Mouse (Mus musculus) cerebellum, postnatal 25 days (tissue): Measurements from ENCODE around the gene Chd5.

Source experiments
- DNase-seq, 2 experiments: peaks; one replicate each; pipeline ENCODE4 v3.0.0; 2021; ENCODE audit warnings: mixed read lengths in 2 of 2

The Chd5 gene

DNA sequence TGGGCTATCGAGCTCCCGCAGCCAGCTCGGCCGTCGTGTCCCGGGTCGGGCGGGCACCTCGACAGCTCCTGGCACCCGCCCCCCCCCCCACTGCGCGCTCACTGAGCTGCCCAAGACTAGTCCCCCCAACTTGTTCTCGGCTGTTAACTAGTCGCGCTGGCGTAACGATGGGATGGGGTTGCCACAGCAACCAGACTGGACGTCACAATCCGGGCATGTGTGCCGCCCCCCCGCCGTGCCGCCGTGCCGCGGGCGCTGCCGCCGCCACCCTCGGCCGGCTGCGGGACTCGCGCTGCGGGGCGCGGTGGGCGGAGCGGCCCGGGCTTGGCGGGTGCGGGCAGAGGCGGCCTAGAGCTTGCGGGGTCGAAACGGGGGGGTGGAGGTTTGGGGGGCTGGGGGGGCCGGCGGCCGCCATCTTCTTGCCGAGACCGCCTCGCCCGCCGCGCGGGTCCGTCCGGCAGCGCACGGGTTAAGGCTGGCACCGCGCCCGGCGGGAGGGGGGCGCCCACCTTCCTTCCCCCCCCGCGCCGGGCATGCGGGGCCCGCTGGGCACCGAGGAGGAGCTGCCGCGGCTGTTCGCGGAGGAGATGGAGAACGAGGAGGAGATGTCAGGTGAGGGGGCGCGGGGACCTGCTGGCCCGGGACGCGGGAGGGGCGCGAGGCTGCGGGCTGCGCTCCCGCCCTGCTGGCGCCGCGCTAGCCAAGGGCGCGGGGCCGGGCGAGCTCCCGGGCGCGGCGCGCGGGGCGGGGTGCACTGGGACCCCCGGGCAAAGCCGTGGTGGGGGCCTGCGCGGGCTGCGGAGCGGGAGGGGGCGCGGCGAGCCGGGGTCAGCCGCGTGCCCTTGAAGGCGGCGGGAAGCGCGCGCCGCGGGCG is at the start of gene Chd5:
Gene Chd5, plus strand, starts transcription at position 233 of the 874 bp plus-strand sequence.
- DNase-seq, result peak; percentile 47 to 76

DNA sequence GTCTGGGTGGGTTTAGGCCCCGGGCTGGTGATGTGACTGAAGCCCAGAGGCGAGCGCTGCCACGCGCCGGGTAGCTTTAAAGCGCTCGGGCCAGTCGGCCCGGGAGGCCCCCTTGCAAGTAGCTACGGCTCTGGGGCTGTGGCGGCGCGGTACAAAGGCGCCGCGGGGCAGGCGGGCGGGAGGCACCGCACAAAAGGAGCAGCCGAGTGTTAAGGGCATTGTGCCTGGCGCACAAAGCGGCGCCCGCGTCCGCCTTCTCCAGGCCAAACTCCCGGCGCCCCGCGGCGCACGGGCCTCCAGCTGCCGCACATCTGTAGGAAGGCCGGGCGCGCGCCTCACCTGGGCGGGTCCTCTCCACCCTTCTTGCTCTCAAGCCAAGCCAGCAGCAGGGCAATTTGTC is 48.1 kb upstream of the Chd5 start:
- DNase-seq, result peak in 1 of 2 experiments; percentile 31

DNA sequence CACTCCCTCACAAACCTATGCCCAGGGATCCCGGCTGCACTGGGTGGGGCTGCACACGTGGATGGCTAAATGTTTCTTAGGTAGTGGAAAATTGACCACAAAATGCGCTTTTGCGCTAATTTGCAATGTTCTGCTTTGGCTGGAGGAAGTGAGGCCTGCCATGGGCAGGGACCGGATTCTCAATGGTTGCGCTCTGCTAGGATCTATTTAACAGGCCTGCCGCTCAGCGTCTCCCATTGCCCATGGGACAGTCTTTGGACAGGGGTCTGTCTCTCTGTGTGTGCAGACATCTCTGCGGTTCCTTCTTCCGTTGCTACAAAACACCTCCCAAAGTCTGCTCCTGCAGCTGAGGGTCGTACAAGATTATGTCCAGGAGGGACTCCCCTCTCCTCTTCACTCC is 47.5 kb upstream of the Chd5 start:
- no peak for DNase-seq

DNA sequence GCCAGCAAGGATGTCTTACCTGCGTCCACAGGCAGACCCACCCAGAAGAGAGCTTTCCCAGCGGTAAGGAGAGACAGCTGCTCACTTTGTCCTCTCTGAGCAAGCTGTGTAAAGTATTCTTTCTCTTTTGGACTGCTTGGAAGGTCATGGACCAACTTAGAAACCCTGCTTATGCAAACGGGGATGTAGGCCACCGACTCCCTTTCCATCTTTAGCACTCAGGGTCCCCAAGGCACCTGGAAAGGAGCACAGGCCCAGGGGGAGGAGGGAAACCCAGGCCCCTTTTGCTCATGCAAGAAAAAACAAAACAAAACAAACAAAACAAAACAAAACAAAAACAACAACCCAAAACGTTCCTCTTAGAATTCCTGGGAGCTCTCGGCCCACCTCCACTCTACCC is 46.9 kb upstream of the Chd5 start, which contains the start of gene Hes3:
Gene Hes3, minus strand, starts transcription at position 101 of the 400 bp plus-strand sequence.
- DNase-seq, result no peak

DNA sequence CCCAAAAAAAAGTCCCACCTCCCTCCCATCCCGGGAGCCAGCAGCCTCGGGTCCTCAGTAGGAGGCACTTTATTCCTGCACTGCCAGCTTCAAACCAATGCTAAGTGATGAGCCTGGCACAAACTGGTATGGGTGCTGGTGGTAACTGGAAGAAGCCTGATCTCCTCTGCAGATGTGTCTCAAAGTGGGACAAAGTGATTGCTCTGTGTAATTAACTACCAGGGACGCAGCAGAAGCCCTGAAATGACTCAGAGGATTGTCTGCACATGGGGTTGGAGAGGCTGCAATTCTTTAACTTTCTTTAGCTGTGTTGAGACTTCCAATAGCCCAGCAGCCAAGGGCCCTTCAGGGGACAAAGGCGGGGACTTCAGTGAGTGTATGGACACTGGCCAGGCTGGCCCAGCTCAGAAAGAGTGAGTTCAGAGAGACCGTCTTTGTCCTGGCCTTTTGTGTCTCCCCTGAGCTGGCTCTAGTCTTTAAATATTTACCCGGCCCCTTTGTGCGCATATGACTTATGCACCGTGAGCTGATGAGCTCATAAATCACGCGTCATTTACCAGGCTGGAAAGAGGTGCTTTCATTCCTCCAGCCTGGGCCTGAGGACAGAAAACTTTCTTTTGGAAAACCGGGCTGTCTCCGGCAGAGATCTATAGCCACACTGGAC is 46.2 kb upstream of the Chd5 start:
- no peak for DNase-seq

DNA sequence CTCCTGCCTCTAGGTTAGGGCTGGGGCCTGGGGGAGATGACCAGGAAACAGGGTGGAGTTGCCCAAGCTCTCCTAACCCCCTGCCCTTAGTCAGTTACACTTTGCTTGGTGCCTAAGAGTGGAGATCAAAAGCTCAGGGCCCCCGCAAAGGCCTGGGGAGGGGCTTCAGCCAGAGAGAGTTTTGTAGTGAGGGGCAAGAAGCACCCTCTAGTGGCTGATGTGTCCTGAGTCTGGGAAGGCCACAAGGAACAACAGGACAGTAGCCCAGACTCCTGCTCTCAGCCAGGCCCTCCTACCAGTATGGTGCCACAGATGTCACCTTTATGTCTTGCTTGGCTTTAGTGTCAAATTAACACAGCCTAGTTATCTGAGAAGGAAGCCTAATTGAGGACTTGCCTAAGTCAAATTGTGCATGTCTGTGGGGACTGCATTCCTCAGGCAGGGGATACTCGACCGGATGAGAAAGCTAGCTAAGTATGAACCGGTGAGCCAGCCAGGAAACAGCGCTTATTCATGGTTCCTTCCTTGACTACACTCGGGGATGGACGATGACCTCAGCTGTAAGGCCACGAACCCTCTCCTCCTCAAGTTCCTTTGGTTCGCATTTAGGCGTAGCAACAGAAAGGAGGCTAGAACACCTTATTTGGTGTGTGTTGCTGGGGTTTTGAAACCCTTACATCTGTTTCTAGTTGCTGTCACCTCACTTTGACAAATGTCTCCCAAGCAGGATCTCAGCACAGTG is 44.1 kb upstream of the Chd5 start:
- DNase-seq, result no peak

DNA sequence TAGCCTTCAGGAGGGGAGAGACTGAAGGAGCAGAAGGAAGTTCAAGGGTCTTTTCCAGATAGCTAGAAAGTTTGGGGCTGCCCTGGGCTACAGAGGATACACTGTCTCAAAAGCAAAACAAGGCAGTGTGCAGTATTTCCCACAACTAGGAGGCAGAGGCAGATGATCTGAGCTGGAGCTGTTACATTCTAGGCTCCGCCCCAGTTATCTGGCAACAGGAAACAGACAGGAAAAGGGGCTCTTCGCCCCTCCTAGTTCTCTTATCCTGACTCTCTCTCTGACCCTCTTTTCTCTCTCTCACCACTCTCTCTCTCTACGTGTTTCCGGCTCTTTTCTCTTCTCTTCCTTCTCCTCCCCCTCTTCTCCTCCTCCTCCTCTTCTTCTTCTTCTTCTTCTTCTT is 42.5 kb upstream of the Chd5 start:
- no peak for DNase-seq

DNA sequence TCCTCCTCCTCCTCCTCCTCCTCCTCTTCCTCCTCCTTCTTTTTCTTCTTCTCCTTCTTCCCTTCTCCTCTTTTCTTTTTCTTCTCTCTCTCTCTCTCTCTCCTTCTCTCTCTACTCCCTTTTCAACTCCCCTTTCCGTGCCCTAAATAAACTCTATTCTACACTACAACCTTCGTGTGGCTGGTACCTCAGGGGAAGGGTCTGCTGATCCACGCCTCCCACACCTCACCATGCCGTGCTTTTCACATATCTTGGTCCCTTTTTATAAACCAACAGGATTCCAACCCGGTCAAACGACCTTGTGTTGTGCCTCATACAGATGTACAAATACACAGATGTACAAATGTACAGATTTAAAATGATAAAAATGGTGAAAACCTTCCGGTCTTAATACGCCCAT is 42.1 kb upstream of the Chd5 start:
- no peak for DNase-seq

DNA sequence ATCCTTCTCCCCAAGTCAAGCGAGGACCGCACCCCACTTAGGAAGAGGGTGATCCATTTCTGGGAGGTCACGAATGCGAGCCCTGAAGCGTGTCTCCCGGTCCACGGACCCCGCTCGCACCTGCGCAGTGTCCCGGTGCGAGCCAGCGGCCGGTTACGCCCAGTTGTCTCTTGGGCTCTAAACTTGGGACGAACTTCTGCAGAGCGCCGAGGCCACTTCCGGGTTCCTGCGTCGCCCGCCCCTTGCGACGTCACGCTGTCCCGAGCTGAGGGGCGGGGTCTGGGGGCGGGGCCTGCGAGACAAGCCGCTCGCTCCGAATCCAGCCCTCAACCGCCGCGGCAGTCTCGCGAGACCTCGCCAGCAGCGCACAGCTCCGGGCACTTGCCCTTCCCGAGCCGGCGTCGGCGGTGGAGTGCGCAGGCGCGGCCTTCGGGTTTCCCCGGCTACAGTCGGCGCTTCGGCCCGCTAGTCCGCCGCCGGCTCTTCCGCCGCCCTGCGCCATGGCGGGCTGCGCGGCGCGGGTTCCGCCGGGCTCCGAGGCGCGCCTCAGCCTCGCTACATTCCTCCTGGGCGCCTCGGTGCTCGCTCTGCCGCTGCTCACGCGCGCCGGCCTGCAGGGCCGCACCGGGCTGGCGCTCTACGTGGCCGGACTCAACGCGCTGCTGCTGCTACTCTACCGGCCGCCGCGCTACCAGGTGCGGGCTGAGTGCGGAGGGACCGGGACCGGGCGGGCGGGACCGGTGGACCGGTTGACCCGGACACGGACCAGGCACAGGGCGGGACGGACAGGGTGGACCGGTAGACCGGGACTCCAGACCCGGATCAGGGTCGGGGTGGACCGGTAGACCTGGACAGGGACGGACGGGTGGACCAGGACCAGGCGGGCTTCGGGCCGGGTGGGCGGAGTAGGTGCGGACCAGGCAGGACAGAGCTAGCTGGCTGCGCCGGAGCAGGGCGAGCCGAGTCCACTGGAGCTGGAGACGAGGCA is 41.3 kb upstream of the Chd5 start, which contains the start of gene Icmt:
Gene Icmt, plus strand, starts transcription at position 354 of the 988 bp plus-strand sequence.
- peak; percentile 100 for DNase-seq

DNA sequence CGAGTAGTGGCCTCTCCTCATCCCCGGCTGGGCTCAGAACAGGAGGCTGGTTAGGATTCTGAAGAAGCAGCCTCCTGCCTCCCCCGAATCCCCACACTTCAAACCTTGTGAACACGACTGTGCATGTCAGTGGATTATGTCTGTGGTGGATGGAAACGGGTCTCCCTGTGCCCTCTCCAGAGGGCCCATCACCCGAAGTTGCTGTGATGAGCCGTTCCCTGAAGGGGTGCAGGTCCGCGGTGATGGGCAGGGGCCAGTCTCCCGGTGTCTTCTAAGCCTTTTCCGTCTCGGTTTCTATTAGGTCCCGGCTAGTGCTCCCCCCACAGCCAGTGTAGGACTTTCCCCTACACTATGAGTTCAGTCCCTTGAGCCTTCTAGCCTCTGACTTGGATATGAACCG is 39.6 kb upstream of the Chd5 start:
- no peak for DNase-seq

DNA sequence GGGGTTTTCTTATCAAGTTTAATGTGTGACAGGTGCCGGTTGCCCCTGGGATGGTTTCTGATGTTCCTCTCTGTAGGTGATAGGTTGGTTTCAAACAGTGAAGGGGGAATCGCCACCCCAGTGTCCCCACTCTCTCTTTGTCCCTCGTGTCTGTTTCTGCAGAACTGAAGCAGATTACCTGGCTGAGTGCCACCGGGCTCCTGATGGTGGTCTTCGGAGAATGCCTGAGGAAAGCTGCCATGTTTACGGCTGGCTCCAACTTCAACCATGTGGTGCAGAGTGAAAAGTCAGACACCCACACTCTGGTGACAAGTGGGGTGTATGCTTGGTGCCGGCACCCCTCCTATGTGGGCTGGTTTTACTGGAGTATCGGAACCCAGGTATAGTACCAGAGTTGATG is 38.1 kb upstream of the Chd5 start:
- no peak for DNase-seq

DNA sequence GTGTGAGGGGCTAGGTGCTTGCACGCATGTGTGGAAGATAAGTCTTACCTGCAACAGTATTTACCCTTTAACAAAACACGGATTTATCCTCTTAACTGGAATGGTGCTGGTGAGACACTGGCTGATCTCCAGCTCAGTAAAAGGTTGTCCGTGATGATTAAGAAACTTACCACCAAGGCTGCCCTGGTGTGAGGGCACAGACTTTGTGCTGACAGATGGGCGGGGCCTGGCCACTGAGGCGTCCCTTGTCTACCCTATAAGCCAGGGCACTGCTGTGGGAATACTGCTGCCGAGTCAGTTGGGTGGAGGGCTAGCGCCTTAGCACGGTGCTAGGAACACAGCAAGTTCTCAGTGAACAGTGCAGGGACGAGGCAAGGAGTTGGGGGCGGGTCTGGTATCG is 36.4 kb upstream of the Chd5 start:
- DNase-seq, result no peak

DNA sequence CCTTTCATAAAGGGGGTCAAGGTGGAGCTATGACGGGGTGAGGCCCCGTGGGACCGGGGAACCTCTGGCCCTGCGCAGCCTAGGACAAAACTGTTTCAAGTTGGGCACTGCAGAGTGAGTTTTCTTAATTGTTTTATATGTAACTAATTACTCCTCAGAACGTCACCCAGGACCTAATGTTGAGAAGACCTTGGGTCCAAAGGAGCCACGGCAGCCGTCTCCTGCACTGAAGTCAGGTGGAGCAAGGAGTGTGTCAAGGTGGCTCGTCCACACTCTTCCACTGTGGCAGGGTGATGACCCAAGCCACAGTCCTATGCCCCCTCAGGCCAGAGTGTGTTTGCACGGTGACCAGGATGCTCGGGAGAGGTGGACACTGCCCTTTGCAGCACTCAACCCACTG is 35.3 kb upstream of the Chd5 start:
- no peak for DNase-seq

DNA sequence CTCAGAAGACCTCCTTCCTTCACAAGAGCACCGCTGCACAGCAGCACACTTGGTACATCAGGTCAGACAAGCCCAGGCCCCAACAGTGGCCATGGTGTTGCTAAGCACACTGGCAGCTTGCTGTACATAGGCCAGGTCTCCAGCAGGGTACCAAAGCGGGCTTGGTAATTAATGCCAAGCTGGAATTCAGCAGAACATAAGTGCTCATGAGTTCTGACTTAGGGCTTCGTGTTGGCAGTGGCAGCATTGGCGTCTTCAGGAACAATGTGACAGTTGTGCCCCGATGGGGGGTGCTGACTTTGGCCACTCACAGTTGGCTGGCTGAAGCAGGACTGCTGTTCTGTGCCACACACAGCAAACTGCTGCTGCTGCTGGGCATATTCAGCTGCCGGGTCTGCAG is 33.8 kb upstream of the Chd5 start:
- DNase-seq, result peak in 1 of 2 experiments; percentile 48

DNA sequence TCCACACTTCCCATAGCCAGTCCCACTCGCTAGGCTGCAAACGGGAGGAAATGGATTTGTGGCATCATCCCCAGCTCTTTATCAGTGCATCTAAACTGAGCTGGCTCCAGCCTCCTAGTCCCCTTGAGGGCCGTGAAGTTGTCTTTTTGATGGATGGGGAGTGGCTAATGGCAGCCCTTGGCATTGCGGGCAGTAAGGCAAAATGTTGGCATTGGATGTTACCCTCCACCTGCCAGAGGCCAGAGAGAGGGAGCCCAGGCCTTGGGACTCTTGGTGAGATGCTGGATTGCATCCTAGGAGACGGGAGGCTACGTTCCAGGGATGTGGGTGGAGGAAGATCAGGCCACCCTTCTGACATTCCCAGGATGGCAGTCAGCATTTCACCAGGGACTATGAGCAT is 32.5 kb upstream of the Chd5 start:
- DNase-seq, result no peak

DNA sequence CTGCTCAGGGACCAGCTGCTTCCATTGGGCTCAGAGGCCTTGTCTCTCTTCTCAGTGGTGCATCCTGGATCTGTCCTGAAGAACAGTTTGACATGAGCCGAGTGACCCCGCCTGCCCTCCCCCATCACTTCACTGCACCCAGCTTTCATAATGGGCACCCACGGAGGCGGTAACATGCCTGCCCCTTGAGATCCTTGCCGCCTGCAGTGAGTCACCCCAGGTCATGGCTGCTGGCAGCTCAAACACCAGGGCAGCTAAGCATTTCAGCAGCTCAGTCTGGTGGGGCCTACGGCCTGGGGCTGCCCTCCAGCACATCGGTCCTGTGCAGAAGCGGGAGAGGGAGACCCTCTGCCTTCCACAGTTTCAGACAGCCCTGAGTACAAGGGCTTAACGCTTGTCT is 30.9 kb upstream of the Chd5 start:
- no peak for DNase-seq

DNA sequence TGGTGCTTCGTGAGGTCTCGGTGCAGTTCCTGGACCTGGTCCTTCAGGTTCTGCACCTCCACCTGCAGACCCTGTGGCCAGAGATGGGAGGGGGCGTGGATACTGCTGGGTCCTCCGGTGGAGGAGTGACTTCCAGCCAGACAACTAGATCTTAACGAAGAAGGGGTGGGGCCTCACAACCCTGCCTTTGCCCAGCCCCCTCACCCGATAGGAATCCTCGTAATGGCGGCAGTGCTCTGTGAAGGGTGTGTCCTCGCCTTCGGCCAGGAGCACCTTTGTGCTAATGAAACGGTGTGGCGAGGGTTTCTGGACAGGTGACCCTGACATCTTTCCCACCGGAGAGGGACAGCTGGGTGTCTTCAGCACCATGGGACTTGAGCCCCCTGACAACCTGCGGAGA is 26.3 kb upstream of the Chd5 start:
- no peak for DNase-seq

DNA sequence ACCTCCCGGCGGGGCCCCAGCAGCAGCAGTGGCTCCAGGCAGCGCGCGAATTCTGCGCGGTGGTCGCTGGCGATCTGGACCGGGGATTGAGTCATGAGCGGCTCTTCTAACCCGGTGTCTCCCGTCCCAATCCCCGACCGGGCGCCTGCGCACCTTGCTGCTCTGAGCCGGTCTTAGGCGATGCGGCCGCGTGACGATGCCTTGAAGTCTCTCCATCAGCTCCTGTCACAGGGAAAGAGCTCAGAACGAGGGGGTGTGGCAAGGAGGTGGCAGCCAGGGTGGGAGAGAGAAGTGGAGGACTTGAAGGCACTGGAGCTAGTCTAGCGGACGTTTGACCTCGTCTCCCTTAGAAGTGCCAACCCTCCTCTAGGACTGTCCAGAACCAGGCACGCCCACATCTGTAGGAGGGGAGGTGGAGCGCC is 25.2 kb upstream of the Chd5 start:
- peak; percentile 27 to 32 for DNase-seq

DNA sequence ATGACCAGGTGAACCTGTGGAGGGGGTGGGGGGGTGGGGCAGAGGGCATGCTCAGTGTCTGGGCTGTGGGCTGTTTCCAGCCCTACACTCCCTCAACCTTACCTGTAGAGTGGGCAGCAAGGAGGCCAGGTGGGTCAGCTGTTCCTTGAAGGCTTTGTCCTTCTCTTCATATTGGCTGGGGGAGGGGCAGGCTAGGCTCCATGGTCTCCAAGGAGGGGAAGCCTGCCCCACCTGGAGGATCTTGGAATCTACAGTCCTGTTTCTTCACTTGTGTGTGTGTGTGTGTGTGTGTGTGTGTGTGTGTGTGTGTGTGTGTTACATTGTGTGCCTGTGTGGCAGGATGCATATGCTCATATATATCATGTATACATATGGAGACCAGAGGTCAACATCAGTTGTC is 24.5 kb upstream of the Chd5 start:
- DNase-seq, result peak in 1 of 2 experiments; percentile 42

DNA sequence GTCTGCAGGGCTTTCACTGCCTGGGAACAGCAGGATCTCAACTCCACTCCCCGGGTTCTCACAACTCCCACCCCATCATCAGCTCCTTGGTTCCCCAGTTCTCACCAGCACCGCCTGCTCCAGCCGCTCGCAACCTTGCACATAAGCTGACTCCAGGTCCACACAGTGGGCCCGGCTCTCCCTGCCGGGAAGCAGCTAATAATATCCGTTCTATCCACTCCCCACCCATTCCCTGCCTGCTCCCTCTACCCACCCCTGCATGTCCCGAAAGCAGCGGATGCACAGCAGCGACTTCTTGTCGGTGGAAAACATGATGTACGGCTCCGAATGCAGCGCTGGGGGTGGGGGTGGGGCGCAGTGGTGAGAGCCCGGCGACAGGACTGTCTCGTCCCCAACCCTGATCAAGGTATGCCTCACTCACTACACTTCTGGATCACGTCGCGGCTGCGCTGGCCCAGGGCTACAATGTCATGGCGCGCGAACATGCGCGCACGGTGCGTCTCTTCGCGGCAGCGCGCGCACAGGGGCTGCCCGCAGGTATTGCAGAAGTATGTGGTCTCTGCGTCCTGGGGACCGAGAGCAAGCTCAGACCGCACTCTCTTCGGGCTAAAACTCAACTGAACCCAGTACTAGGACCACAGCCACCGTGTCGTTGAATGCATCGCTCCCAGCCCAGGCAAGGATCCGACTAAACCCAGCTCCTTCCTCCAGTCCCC is 22.8 kb upstream of the Chd5 start:
- DNase-seq, result no peak

DNA sequence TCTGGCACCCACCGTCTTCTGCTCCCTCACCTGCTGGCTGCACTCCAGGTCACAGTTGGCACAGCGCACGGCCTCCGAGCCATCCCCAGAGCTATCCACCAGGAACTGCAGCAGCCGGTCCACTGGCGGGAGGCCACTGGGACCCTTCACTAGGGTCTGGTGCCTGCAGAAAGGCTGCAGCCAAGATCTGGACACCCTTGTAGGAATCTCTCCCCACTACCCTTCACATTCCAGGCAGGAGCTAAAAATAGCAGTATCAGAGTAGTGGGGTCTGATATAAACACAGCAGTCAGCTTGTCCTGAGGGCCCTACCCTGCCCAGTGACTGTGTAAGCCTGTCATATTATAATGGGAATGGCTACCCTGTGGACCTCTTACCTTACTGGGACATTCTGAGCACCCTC is 20.8 kb upstream of the Chd5 start:
- DNase-seq, result peak in 1 of 2 experiments; percentile 45
